Mouse (Mus musculus): ENCODE measurements around the gene Taar2.

- TF ChIP-seq CHD2 (IDR thresholded peaks at IDR 0.05; ENCODE audit: low read depth, low read length) (no peak), HCFC1 (IDR thresholded peaks at IDR 0.05; ENCODE audit: borderline replicate concordance, insufficient read depth, low read length) (no peak)
Observed at GRCm38 (mm10) chr10:23960444-23960915, 22.1 kb downstream of the Taar2 start, which contains the start of gene Taar4.
